Mouse (Mus musculus): Measurements from ENCODE around the gene Rps21.
"Not testable (repeated sequence)": the region's sequence is repeated elsewhere in the genome, so short reads cannot be mapped to it uniquely, and the experiment has no call there.

Rps21 gene

GRCm38 (mm10) chr2:180230482-180230881 lies 26.7 kb upstream of the Rps21 start:
- peak in 1 of 2 experiments; percentile 37 for DNase-seq

GRCm38 (mm10) chr2:180233101-180233904 lies 23.9 kb upstream of the Rps21 start:
- no peak for DNase-seq

GRCm38 (mm10) chr2:180234353-180234752 lies 22.8 kb upstream of the Rps21 start:
- DNase-seq: no peak

- DNase-seq: peak in 1 of 2 experiments; percentile 62
Observed at GRCm38 (mm10) chr2:180234980-180235379, 22.2 kb upstream of the Rps21 start.

GRCm38 (mm10) chr2:180235788-180236187 lies 21.4 kb upstream of the Rps21 start:
- DNase-seq: no peak

GRCm38 (mm10) chr2:180236500-180236899 lies 20.7 kb upstream of the Rps21 start:
- peak in 1 of 2 experiments; percentile 41 for DNase-seq

- DNase-seq: peak in 1 of 2 experiments; percentile 65
Observed at GRCm38 (mm10) chr2:180236930-180237329, 20.2 kb upstream of the Rps21 start.

- peak in 1 of 2 experiments; percentile 55 for DNase-seq
Observed at GRCm38 (mm10) chr2:180237601-180238345, 19.4 kb upstream of the Rps21 start.

GRCm38 (mm10) chr2:180238591-180238990 lies 18.6 kb upstream of the Rps21 start:
- no peak for DNase-seq

GRCm38 (mm10) chr2:180243108-180243507 lies 14.1 kb upstream of the Rps21 start:
- DNase-seq: no peak

GRCm38 (mm10) chr2:180247916-180248315 lies 9.3 kb upstream of the Rps21 start:
- DNase-seq: no peak

GRCm38 (mm10) chr2:180248947-180249660 lies 8.1 kb upstream of the Rps21 start:
- DNase-seq: peak; percentile 45 to 73

GRCm38 (mm10) chr2:180250930-180251611 lies 6.1 kb upstream of the Rps21 start:
- peak; percentile 83 to 84 for DNase-seq

- DNase-seq: no peak
Observed at GRCm38 (mm10) chr2:180251838-180252237, 5.3 kb upstream of the Rps21 start.

GRCm38 (mm10) chr2:180254436-180255209 lies 2.6 kb upstream of the Rps21 start:
- DNase-seq: peak in 1 of 2 experiments; percentile 53

GRCm38 (mm10) chr2:180255701-180256100 lies 1.5 kb upstream of the Rps21 start:
- DNase-seq: peak in 1 of 2 experiments; percentile 59

- DNase-seq: peak in 1 of 2 experiments; percentile 50
Observed at GRCm38 (mm10) chr2:180256296-180257000, 729 bp upstream of the Rps21 start.

GRCm38 (mm10) chr2:180257963-180258865 lies 1.0 kb downstream of the Rps21 start:
- DNase-seq: no peak

- DNase-seq: not testable (repeated sequence)
Observed at GRCm38 (mm10) chr2:180258951-180259484, 1.8 kb downstream of the Rps21 start.
